Mouse (Mus musculus) gastrocnemius, postnatal 14 days (tissue): Measurements from ENCODE around the gene Fgf11. TPM values are rescaled to one million over a fixed set of nuclear protein-coding genes. Genes with fewer than 3 reads are reported as not detected.

Experiments
- DNase-seq: peaks from one replicate; pipeline ENCODE4 v3.0.0; 2021; ENCODE audit warnings: mixed read lengths
- intact Hi-C: fragments of 180-260 bp; cut with DNase I; formaldehyde crosslinking; loops from one replicate; pipeline ENCODE4 v1.15.1; 2025; ENCODE audit warnings: low total_unique reads
- total RNA-seq, 2 experiments: library from RNA; stranded (reverse); gene quantifications; 2 replicates each; pipeline ENCODE4 v1.2.3; 2021

Gene Fgf11
- total RNA-seq, 2 experiments from 2014 or later: 6.6 to 8.0 TPM

DNA sequence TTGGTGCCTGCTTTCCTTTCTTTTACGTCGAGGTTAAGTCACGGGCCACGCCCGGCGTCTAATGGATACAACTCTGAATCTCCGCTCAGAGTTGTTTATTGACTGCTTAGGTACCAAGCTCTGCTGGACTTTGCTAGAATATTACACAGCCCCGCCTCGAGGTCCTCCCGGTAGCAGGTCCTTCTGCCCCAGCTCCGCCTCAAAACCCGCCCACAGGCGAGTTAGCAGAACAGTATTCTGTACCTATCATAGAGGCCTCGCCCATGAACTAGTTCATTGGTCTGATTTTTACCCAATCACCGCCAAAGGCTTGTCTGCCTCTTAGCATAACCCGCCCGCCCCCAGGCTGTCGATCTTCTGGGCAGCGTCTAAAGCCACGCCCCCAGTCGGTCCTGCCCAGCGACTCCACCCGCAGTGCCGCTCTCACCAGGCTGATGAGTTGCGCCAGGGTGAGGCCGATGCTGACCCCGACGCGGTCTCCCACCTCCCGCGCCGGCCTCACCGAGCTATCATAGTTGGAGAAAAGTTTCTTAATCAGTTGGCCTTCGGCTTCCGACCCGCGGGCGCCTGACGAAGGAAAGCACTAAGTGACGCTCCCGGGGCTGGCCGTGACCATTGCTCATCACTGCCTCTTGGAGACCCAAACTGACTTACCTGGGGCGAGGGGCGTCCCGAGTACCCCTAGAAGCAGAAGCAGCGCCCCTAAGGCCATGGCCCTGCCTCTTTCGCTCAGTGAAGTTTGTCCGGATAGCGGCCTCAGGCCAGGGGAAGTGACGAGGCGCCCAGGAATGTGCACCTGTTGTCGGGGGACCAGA, 6.3 kb downstream of the Fgf11 start, which contains the start of gene Chrnb1:
Gene Chrnb1, minus strand, starts transcription at position 776 of the 815 bp plus-strand sequence.
- DNase-seq: peak; percentile 96
- intact Hi-C loops: loop anchor here (5.0 kb wide), 1 partner anchor 33 kb away; the partner anchor contains the start of gene Slc35g3

DNA sequence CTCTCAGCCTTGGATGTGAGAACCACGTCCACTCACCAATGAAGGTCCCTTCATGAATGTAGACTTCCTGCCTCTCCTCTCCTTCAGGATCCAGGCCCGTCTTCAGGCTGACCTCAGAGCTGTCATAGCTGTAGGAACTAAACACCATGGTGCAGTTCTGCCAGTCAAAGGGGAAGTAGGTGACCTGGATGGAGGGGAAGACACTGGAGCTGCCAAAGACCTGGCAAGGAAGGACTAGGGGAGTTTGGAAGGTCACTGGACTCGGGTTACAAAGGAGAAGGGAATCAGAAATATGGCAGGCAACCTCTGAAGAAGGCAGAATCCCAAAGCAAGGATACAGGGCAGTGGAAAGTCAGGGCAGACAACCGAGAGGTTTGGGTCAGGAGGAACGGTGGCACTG, 8.2 kb downstream of the Fgf11 start:
- no peak for DNase-seq

DNA sequence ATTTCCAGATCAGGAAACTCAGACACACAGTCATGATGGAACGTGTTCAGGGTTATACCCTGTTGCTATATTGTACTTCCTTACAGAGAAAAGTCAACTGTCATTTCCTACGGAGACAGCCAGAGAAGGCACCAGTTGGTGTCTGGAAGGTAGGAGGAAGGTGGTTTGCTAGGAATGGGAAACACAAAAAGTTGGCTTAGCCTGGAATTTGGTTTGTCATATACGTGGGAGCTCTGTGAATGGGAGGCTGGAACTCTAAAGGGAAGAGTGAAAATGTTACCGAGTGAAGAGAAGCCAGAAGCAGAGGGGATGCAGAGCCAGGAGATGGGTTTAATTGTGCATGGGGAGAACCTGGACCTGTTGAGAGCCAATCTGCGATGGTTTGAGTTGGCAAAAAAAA, 10.2 kb downstream of the Fgf11 start:
- intact Hi-C loops: loop anchor here (5.0 kb wide), 1 partner anchor 831 kb away; no protein-coding TSS in a partner anchor
- no peak for DNase-seq

More for the DNA sequence above, 8.2 kb downstream of the Fgf11 start:
- intact Hi-C loops: loop anchor here (5.0 kb wide), 1 partner anchor 829 kb away; no protein-coding TSS in a partner anchor

DNA sequence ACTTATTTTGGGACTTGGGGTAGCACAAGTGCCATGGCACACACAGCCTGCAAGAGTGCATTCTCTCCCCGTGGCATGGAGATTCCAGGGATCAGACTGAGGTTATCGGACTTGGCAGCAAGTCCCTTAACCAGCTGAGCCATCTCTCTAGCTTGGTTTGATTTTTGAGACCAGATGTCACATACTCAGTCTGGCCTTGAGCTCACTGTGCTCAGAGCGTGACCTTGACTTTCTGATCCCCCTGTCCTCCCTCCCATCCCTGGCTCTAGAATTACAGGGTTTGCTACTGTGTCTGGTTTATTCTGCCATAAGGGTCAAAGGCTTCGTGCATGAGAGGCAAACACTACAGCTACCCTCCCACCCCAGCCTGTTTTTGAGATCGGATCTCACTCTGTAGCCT, 12.2 kb downstream of the Fgf11 start:
- no peak for DNase-seq
- intact Hi-C loops: no loop called here

DNA sequence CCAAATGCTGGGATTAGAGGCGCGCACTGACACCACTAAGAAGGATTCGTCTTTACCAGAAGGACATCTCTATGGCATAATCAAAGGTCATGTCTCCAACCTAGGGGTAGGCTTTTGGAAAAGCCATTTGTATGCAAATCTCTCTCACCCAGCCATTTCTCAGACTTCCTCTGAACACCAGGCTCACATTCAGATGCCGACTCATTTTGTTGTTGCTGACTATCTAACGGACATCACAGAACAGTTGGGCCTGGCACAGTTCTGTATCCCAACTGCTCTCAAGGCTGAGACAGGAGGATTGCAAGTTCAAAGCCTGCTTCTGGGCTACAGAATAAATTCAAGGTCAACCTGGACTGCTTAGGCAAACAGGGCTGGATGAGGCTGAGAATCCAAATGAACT, 14.4 kb downstream of the Fgf11 start:
- intact Hi-C loops: no loop called here
- DNase-seq: no peak

DNA sequence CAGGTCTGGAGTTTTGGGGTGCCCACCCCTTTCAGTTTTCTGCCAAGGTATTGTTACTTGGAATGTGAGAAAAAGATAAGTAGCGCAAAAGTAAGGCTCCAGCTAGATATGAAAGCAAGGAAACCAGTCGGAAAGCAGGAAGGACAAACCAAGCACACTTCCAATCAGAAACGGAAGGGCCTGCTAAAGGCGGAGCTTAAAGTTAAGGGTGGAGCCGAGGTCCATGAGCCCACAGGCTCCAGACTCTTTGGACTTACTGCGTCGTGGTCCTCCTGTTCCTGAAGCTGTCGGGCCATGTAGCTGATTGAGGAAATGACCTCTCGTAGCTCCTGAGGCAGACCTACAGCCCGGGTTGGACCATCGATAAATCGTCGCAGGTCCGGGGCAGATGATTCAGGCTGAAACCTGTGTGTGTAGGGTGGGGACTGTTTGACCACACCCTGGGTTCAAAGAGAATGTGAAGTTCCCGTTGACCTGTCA, 16.8 kb downstream of the Fgf11 start:
- intact Hi-C loops: no loop called here
- no peak for DNase-seq

DNA sequence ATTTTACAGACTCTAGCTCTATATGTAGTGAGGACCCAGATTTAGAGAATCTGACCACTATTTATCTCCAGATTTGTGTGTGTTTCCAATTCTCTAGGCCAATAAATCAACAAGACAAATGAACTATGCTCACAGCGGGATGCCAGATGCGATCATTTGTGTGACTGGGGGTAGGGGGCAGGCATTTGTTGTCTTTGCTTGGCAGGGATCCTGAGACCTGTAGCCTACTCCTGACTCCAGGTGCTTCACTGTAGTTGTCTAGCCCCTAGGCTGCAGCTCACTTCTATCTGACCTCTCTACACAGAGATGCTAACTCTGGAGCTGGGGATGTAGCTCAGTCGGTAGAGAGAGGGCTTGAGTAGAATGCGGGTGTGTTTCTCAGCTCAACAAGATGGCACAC, 19.8 kb downstream of the Fgf11 start:
- no peak for DNase-seq

DNA sequence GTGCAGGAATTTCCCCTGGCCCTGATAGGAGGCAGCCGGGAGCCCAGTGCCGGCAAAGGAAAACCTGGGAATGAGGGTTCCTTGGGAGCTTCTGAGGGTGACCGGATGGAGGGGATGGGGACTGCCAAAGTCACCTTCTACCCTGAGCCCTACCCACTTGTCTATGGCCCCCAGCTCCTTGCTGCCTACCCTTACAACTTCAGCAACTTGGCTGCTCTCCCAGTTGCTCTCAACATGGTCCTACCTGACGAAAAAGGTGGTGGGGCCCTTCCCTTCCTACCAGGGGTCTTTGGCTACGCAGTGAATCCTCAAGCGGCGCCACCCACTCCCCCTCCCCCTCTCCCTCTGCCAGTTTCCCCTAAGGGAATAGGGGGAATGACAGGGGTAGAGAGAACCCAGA, 22.7 kb downstream of the Fgf11 start:
- intact Hi-C loops: no loop called here
- no peak for DNase-seq

More for the DNA sequence above, 19.8 kb downstream of the Fgf11 start:
- intact Hi-C loops: no loop called here

DNA sequence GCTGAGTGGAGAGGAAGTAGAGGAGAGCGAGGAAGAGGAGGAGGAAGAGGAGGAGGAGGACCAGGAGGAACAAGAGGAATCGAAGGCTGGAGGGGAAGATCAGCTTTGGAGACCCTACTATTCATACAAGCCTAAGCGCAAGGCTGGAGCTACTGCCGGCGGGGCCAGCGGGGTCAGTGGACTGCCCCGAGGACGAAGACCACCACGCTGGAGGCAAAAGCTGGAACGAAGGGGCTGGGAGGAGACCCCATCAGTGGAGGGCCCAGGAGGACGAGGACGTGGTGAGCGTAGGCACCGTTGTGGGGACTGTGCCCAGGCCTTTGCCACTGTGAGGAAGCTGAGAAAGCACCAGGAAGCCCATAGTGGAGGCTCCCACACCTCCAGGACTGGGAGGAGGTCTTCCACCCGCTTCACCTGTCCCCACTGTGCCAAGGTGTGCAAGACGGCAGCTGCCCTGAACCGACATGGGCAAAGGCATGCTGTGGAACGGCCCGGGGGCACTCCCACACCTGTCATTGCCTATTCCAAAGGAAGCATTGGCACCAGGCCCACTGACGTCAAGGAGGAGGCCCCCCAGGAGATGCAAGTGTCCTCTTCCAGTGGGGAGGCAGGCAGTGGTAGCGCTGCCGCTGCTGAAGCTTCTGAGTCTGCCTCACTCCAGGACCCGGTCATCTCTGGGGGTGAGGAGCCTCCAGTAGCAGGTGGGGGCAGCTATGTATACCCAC, 23.2 kb downstream of the Fgf11 start:
- no peak for DNase-seq
- intact Hi-C loops: no loop called here

DNA sequence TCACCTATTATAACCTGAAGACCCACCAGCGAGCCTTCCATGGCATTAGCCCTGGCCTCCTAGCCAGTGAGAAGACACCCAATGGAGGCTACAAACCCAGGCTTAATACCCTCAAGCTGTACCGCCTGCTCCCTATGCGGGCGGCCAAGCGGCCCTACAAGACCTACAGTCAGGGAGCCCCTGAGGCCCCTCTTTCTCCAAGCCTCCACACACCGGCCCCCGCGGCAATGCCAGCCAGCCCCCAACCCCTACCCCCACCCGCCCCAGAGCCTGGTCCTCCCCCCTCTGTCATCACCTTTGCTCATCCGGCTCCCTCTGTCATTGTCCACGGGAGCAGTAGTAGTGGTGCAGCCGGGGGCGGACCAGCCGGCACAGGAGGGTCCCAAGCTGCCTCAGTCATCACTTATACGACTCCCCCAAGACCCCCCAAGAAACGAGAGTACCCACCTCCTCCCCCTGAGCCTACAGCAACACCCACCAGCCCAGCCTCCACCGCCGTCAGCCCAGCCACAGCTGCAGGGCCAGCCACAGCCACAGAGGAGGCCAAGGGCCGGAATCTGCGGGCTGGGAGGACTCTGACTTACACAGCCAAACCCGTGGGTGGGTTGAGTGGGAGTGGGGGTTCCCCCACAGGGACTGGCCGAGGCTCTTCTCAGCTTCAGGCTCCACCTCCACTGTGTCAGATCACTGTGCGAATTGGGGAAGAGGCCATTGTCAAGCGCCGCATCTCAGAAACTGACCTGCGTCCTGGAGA, 24.0 kb downstream of the Fgf11 start:
- intact Hi-C loops: no loop called here
- no peak for DNase-seq

DNA sequence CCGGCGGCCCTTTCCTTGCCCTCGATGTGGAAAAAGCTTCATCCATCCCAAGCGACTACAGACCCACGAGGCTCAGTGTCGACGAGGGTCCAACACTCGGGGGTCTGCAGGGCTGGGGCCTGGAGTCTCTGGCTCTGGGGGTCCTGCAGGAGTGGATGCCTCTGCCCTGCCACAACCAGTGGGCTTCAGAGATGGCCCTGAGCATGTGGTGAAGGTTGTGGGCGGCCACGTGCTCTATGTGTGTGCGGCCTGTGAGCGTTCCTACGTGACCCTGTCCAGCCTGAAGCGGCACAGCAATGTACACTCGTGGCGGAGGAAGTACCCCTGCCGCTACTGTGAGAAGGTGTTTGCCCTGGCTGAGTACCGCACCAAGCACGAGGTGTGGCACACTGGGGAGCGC, 25.2 kb downstream of the Fgf11 start:
- intact Hi-C loops: no loop called here

DNA sequence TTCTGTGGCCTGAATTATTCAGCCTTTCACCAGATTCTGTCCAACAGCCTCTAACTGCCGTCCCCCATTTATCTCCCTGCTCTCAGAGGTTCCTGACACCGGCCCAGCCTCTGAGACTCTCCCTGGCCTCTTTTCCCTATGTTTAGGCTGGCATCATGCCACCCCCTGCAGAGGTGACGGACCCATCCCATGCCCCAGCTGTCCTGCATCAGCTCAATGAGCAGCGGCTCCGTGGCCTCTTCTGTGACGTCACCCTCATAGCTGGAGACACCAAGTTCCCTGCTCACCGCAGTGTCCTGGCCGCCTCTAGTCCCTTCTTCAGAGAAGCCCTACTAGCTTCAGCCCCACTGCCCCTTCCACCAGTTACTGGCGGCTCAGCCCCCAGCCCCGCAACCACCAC, 25.9 kb downstream of the Fgf11 start:
- intact Hi-C loops: no loop called here

More for the DNA sequence above, 25.2 kb downstream of the Fgf11 start:
- DNase-seq: no peak

DNA sequence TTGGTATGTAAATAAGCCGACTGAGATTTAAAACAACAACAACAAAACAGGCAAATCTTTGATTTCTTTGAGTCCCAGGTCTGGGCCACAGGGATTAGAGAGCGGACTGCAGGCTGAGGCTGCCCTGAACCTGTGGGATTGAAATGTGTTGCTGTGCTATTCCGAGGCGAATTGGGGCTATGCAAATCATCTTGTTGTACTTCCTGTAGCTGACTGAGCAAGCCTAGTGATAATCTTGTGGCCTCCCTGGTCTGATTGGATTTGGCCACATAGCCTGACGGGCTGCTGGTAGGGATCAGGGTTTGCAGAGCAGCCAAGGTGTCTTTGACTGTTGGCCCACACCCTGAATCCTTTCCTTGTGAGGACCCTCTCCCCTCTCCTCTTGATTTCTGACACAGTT, 26.7 kb downstream of the Fgf11 start:
- intact Hi-C loops: no loop called here
- no peak for DNase-seq

More for the DNA sequence above, 25.9 kb downstream of the Fgf11 start:
- no peak for DNase-seq

DNA sequence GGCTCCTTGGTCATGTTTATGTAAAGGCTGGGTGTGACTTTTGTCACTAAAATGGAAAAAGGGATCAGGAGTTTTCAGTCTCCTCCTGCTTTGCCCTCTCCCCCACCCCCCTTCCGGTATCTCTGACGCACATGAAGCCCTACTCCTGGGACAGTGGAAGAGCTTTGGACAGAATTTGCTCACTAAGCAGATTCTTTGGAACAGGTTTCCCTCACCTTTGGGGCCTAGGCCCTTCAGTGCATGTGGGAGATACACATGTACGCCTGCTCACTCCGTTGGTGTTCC, 34.1 kb downstream of the Fgf11 start:
- intact Hi-C loops: no loop called here
- DNase-seq: no peak

DNA sequence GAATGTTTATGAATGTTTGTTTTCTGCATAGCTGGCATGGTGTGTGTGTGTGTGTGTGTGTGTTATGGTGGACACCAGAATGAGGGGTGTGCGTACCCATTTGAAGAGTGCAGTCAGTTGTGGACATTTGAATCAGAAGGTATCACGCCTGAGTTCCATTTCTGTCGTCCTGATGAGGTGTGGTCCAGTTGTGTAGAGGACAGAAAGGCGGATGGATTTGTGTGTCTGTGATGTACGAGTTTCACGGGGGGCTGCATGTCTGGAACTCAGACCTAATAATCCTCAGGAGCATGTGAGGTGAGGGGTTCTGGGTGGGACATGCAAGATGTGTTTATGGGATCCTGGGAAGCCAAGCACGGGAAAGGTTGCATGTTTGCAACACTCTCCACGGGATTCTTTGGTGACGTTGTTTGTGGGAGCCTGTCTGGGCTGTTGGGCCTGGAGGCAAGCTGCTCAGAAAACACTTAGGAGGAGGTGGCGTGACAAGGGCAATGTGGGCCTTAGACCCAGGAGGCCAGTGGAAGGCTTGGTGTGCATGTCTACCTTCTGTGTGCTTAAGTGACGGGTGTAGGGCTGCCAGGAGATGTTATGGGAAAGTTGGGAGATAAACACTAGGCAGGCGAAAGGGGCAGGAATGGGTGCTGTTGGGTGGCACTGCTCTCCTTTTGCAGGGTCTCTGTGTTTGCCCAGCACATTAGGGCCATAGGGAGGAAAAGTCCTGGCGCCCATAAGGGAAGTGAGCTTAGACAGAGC, 34.6 kb downstream of the Fgf11 start:
- intact Hi-C loops: no loop called here
- no peak for DNase-seq

DNA sequence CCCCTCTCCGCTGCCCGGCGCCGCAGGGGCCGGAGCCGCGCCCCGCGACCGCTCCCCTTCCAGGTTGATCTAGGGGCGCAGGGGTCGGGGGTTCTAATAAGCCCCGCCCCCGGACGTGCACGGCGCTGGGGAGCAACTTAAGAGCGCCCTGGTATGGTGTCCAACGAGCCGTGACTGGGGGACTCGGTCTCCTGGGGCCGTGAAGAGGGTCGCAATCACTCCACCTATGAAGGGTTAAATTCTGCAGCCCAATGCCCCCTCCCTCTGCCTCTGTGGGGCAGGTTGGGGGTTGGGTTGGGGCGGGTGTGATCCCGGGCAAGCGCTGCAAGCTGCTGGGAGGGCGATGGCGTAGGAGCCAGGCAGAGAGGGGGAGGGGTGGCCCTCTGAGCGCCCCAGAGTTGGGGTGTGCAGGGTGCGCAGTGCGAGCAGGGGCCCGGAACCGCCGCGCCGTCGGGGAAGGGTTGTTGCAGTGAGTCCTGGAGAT, 35.5 kb downstream of the Fgf11 start:
- intact Hi-C loops: no loop called here
- DNase-seq: peak; percentile 80

DNA sequence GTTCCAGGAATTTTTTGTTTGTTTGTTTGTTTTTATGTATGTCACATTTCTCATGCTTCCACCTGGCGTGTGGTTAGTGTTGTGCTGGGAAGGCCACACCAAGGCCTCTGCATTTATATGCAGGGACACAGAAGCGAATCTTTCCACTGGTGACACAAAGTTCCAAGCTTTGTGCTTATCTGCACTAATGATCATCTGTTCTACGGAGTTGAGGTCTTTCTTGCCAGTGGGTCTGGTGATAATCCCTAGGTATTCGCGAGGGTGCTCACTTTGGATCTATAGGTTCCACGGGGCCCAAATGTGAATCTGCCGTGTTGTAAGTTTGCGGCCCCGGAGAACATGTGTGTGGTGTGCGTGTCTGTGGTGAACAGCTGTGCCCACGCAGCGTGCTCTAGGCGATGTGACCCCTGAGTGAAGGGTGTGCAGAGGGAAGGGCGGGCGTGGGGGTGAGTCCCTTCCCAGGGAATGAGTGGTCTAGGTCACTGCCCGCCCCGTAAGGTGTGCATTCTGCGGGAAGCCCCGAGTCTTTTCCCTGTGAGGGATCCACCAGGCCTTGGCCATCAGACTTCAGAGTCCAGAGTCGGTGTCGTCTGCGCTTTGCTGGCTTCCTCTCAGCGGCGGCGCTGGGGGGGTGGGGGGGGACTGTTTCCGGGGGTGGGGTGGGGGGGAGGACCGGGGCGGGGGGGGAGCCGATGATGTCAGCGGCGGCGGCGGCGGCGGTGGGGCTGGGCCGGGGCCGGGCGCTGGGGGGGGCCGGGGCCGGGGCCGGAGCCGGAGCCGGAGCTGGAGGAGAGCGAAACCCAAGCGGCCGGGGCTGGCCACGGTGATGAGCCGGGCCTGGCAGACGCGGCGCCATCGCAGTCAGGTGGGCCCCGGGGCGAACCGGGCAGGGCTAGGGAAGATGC, 36.2 kb downstream of the Fgf11 start, which contains the start of gene Zbtb4:
Gene Zbtb4, plus strand, starts transcription at position 692 of the 905 bp plus-strand sequence.
- intact Hi-C loops: no loop called here
- DNase-seq: peak; percentile 58

DNA sequence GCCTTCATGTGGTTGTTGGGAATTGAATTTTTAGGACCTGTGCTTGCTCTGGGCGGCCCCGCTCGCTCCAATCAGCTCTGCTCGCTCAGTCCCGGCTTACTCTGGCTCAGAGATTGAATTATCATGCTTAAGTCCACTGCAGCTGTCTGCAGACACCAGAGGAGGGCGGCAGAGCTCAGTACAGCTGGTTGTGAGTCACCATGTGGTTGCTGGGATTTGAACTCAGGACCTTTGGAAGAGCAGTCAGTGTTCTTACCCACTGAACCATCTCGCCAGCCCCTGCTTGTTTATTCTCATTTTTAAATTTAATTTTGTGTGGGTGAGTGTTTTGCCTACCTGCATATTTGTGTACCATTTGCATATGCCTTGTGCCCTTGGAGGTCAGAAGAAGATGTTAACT, 38.1 kb downstream of the Fgf11 start:
- intact Hi-C loops: loop anchor here (5.0 kb wide), 1 partner anchor 34 kb away; the partner anchor contains the start of gene Chrnb1
- DNase-seq: no peak
